Mouse (Mus musculus) stomach, embryonic 15.5 days (tissue): Measurements from ENCODE around the gene Fmo6. TPM values are rescaled to one million over a fixed set of nuclear protein-coding genes. Genes with fewer than 3 reads are reported as not detected.

Experiments
- ATAC-seq: fragments of 200-750 bp; cut with Nextera tagmentation; 2 replicates; pipeline ENCODE4 v1.8.0; 2017; ENCODE audit warnings: low read depth, moderate number of reproducible peaks, moderate TSS enrichment; ENCODE audit not compliant: insufficient read depth, low FRiP score
- H3K27ac ChIP-seq: fragments of 300-500 bp; sonication (generic); 2 replicates; pipeline ENCODE4 v1.5.1; 2015; ENCODE audit warnings: mild to moderate bottlenecking, inconsistent platforms
- H3K27me3 ChIP-seq: fragments of 300-500 bp; sonication (generic); replicated peaks from 2 replicates; pipeline ENCODE4 v1.6.1; 2015; ENCODE audit warnings: inconsistent platforms
- H3K36me3 ChIP-seq: fragments of 300-500 bp; sonication (generic); 2 replicates; pipeline ENCODE4 v1.6.1; 2015; ENCODE audit warnings: inconsistent platforms
- H3K4me1 ChIP-seq: fragments of 300-500 bp; sonication (generic); 2 replicates; pipeline ENCODE4 v1.6.1; 2015; ENCODE audit warnings: inconsistent platforms
- H3K4me2 ChIP-seq: fragments of 300-500 bp; sonication (generic); 2 replicates; pipeline ENCODE4 v1.6.1; 2015; ENCODE audit warnings: mild to moderate bottlenecking, inconsistent platforms
- H3K4me3 ChIP-seq: fragments of 300-500 bp; sonication (generic); replicated peaks from 2 replicates; pipeline ENCODE4 v1.5.1; 2015; ENCODE audit warnings: inconsistent platforms
- H3K9ac ChIP-seq: fragments of 300-500 bp; sonication (generic); 2 replicates; pipeline ENCODE4 v1.6.1; 2015; ENCODE audit warnings: inconsistent platforms
- H3K9me3 ChIP-seq: fragments of 300-500 bp; sonication (generic); 2 replicates; pipeline ENCODE4 v1.6.1; 2016; ENCODE audit warnings: inconsistent platforms
- WGBS: fragments of 180-500 bp; shearing (Covaris S2); methylation state at CpG from one replicate; pipeline ENCODE4 v1.1.7; 2015; 5-methylcytosine and 5-hydroxymethylcytosine counted together
- polyA plus RNA-seq: library from polyadenylated mRNA; unstranded; fragments of >200 nt; fragmentation: Nextera tagmentation; extraction: Ambion mirVana; gene quantifications from 2 replicates; pipeline ENCODE4 v1.2.1, GENCODE M21; 2015

Gene Fmo6
- polyA plus RNA-seq, 1 experiment from 2014 or later = 0.10 TPM

- ATAC-seq = no peak
- WGBS = 78% methylated on average over 7 of the region's 7 CpGs
Observed at GRCm38 (mm10) chr1:162870978-162871377, 66.3 kb downstream of the Fmo6 start.

GRCm38 (mm10) chr1:162867396-162867795, 69.9 kb downstream of the Fmo6 start:
- no peaks in the 10 kb centered on the region for H3K36me3 ChIP-seq
- 0 out of 2 replicates have a peak, but pooled peaks cover 3% of the 10 kb centered on the region for H3K4me1 ChIP-seq
- H3K27ac ChIP-seq = no peak overlapping the region
- 77% methylated on average over 4 of the region's 4 CpGs for WGBS
- no peak overlapping the region for H3K4me3 ChIP-seq
- no peaks in the 10 kb centered on the region for H3K9me3 ChIP-seq
- no peaks in the 10 kb centered on the region for H3K27me3 ChIP-seq
- H3K9ac ChIP-seq = no peak overlapping the region
- no peak overlapping the region for H3K4me2 ChIP-seq
- ATAC-seq = no peak

More at GRCm38 (mm10) chr1:162870978-162871377, 66.3 kb downstream of the Fmo6 start:
- Histone ChIP-seq H3K9me3 (no peaks in the 10 kb centered on the region), H3K27ac (no peak overlapping the region), H3K27me3 (no peaks in the 10 kb centered on the region), H3K9ac (no peak overlapping the region), H3K4me3 (no peak overlapping the region), H3K4me1 (0 out of 2 replicates have a peak, but pooled peaks cover 3% of the 10 kb centered on the region), H3K36me3 (no peaks in the 10 kb centered on the region), H3K4me2 (no peak overlapping the region)

Other genes starting within 250 kb of the Fmo6 start
- 125 and 144 TPM in 2 replicates for gene Prrc2c, start 197.0 kb downstream of the Fmo6 start, polyA plus RNA-seq
- 1.3 and 2.8 TPM in 2 replicates for gene Fmo4, start 123.5 kb downstream of the Fmo6 start, polyA plus RNA-seq
- 13.6 and 16.4 TPM in 2 replicates for gene Fmo1, start 70.9 kb downstream of the Fmo6 start, polyA plus RNA-seq
- gene Fmo2, start 38.8 kb downstream of the Fmo6 start, polyA plus RNA-seq = 5.9 and 7.4 TPM in 2 replicates
- gene Fmo3, start 47.0 kb upstream of the Fmo6 start, polyA plus RNA-seq = 0.10 TPM in 1 of 2 replicates, not detected in the other
- not detected in 2 replicates for gene Mroh9, start 148.2 kb upstream of the Fmo6 start, polyA plus RNA-seq